10 mouse cellular contexts compared by ENCODE assay signal in the genomic region with DNA sequence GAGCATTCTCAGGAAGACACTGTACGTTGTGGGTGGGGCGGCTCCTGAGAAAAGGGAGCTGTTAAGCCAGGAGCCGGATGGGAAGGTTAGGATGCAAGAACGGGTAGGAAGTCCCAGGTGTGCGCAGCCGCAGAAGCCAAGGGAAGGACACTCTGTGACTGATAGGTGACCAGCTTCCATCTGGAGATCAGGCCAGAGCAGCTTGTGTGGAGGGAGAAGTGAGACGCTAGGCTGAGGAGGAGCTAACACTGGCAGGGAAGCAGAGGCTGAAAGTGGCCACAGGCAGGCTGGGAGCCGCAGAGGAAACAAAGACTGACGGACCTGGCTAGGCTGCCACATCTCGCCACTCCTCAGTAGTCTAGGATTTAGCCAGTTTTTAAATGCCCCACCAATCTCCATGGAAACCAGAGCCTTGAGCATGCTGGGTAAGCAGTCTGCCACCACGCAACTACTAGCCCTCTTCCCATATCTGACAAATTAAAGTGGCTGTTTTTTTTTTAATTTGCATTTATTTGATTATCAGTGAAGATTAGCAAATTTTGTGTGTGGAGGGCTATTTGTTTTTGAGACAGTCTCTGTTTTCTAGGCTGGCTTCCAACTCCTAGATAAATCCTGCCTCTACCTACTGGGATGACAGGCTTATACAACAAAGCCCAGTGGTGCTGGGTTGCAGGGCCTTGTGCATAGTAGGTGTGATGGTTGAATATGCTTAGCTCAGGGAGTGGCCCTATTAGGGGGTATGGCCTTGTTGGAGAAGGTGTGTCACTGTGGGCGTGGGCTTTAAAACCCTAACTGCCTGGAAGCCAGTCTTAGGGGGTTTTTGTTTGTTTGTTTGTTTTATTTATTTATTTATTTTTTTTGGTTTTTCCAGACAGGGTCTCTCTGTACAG. TPM values are rescaled to one million over a fixed set of nuclear protein-coding genes. Genes with fewer than 3 reads are reported as not detected.
DNase-seq lines count a peak whose midpoint lies in the region; ATAC-seq and TF ChIP-seq lines count a peak whose summit lies in the region.
"Had no signal": no experiment of that assay in that cellular context is flagged by ENCODE, and none has a peak within 500 bp of the region (broad histone marks: within the 10 kb centered on the region; RNA-seq: fewer than 3 reads in every experiment).

No protein-coding gene starts in this region.

- TF ChIP-seq EP300 in MEL (IDR thresholded peaks at IDR 0.05; ENCODE audit: low read depth in 1 of 2, low read length in 2 of 2) = no peak

- peaks cover 0 to 7% of the 10 kb centered on the region in 2 experiments; a peak in 2 of 4 replicates for H3K4me1 ChIP-seq in MEL (ENCODE audit: control insufficient read depth in 1 of 2, insufficient read depth in 2 of 2, low read length in 2 of 2)
- peaks cover 13% of the 10 kb centered on the region for H3K4me1 ChIP-seq in lung, embryonic 16.5 days (replicated peaks; ENCODE audit: control insufficient read depth, insufficient read depth, low read length)

- peak; percentile 39 for DNase-seq in gastrocnemius, adult 2 months
- no peak for DNase-seq in gastrocnemius, postnatal 14 days
- peak; percentile 80 for DNase-seq in MEL (ENCODE audit: low read depth, low spot score)
- peak; percentile 25 to 36 for DNase-seq in right cerebral cortex, postnatal 36 days (ENCODE audit: low spot score in 2 of 2)
- DNase-seq in c-Kit-positive CD71-positive TER-119-positive erythroid progenitor cells, embryonic 14.5 days (ENCODE audit: low spot score) = no peak
- DNase-seq in natural killer cell, adult 2 months (ENCODE audit: low spot score in 2 of 2) = no peak

- 63% methylated on average over 12 of the region's 12 CpGs for whole genome bisulfite sequencing in lung, embryonic 16.5 days

- no peaks in the 10 kb centered on the region for H3K79me2 ChIP-seq in MEL (ENCODE audit: control insufficient read depth, insufficient read depth, low read length, poor library complexity)

- TF ChIP-seq RAD21 in MEL (IDR thresholded peaks at IDR 0.05; ENCODE audit: low read depth, low read length) = no peak

- H3K9me3 ChIP-seq in MEL (replicated peaks; ENCODE audit: insufficient read depth, low read length) = no peaks in the 10 kb centered on the region
- no peaks in the 10 kb centered on the region for H3K9me3 ChIP-seq in lung, embryonic 16.5 days (ENCODE audit: control insufficient read depth, low read length)
- H3K9me3 ChIP-seq: limb, embryonic 15.5 days had no signal

- no peaks in the 10 kb centered on the region for H3K36me3 ChIP-seq in MEL (ENCODE audit: control insufficient read depth in 1 of 2, insufficient read depth in 2 of 2, low read length in 2 of 2)
- no peaks in the 10 kb centered on the region for H3K36me3 ChIP-seq in lung, embryonic 16.5 days (ENCODE audit: control insufficient read depth, insufficient read depth, low read length)
- H3K36me3 ChIP-seq: limb, embryonic 15.5 days had no signal

- ATAC-seq in hematopoietic stem cell, adult 5-6 weeks (replicated peaks in 1 of 2; ENCODE audit: insufficient read depth in 1 of 2, low FRiP score in 2 of 2, low TSS enrichment in 1 of 2, low read depth in 1 of 2, poor library complexity in 2 of 2, severe bottlenecking in 2 of 2) = peak; percentile 35 to 47; a peak in 3 of 4 replicates
- ATAC-seq in lung, embryonic 16.5 days (ENCODE audit: low read depth) = 0 out of 2 replicates have a peak, but pooled peaks have one; percentile 23

- TF ChIP-seq CTCF in gastrocnemius, adult 2 months (IDR thresholded peaks at IDR 0.05) = no peak
- TF ChIP-seq CTCF in MEL (IDR thresholded peaks at IDR 0.05 in 2 of 3, conservative IDR thresholded peaks at IDR 0.05 in 1 of 3; ENCODE audit: control insufficient read depth in 1 of 3, insufficient read depth in 1 of 3, low read depth in 2 of 3, low read length in 3 of 3, poor library complexity in 1 of 3, severe bottlenecking in 1 of 3) = no peak

- H3K4me3 ChIP-seq in gastrocnemius, adult 2 months = peak overlapping the region; percentile 22
- peak overlapping the region; percentile 52 to 64 for H3K4me3 ChIP-seq in MEL (ENCODE audit: control insufficient read depth in 1 of 2, insufficient read depth in 1 of 2, low read depth in 2 of 2, low read length in 2 of 2)
- H3K4me3 ChIP-seq in lung, embryonic 16.5 days (ENCODE audit: low read length) = no peak overlapping the region
- H3K4me3 ChIP-seq: limb, embryonic 15.5 days had no signal

- peak in 1 of 2 experiments; percentile 56; a peak in 1 of 4 replicates for TF ChIP-seq POLR2A in MEL (IDR thresholded peaks at IDR 0.05; ENCODE audit: control insufficient read depth in 1 of 2, insufficient read depth in 1 of 2, low read depth in 1 of 2, low read length in 2 of 2, poor library complexity in 1 of 2)

- H3K27me3 ChIP-seq in MEL (ENCODE audit: control insufficient read depth in 1 of 2, insufficient read depth in 2 of 2, low read length in 2 of 2) = no peaks in the 10 kb centered on the region
- H3K27me3 ChIP-seq in lung, embryonic 16.5 days (ENCODE audit: control insufficient read depth, insufficient read depth, low read depth, low read length) = no peaks in the 10 kb centered on the region
- H3K27me3 ChIP-seq: CH12.LX; limb, embryonic 15.5 days had no signal

- peak overlapping the region; percentile 54 for H3K27ac ChIP-seq in gastrocnemius, adult 2 months
- H3K27ac ChIP-seq in MEL (ENCODE audit: control insufficient read depth, low read depth, low read length) = peak overlapping the region; percentile 84
- H3K27ac ChIP-seq in lung, embryonic 16.5 days (ENCODE audit: low read length) = no peak overlapping the region

- no peak overlapping the region for H3K4me2 ChIP-seq in lung, embryonic 16.5 days (ENCODE audit: low read depth, low read length)

- intact Hi-C loops in gastrocnemius, adult 2 months (cut with DNase I) = no loop called here
- intact Hi-C loops in gastrocnemius, postnatal 14 days (cut with DNase I; ENCODE audit: low total_unique reads) = no loop called here

- H3K9ac ChIP-seq in MEL (ENCODE audit: control insufficient read depth, low read depth, low read length, poor library complexity, severe bottlenecking) = peak overlapping the region; percentile 46
- H3K9ac ChIP-seq in lung, embryonic 16.5 days (ENCODE audit: low read length) = no peak overlapping the region
- H3K9ac ChIP-seq: limb, embryonic 15.5 days had no signal

TF ChIP-seq in MEL, 35 proteins besides CTCF, POLR2A, EP300 and RAD21:
- peak; percentile 84 for TF ChIP-seq ZNF384 (IDR thresholded peaks at IDR 0.05; ENCODE audit: low read depth, low read length)
- TF ChIP-seq NELFE (IDR thresholded peaks at IDR 0.05; ENCODE audit: low read depth, low read length) = peak; percentile 53
- peak; percentile 37; the same call in 1 of the 2 replicates for TF ChIP-seq ELF1 (IDR thresholded peaks at IDR 0.05; ENCODE audit: low read depth, low read length)
- no peak; the same call in 1 of the 2 replicates for TF ChIP-seq POLR2AphosphoS2 (IDR thresholded peaks at IDR 0.05; ENCODE audit: low read length)
- TF ChIP-seq RCOR1 (IDR thresholded peaks at IDR 0.05; ENCODE audit: low read depth, low read length) = no peak
- peak; percentile 67 for TF ChIP-seq MXI1 (IDR thresholded peaks at IDR 0.05; ENCODE audit: low read depth, low read length)
- peak; percentile 25 for TF ChIP-seq TAL1 (IDR thresholded peaks at IDR 0.05; ENCODE audit: low read length)
- peak; percentile 34; the same call in 1 of the 2 replicates for TF ChIP-seq TCF12 (IDR thresholded peaks at IDR 0.05; ENCODE audit: low read depth, low read length)
- TF ChIP-seq HCFC1 (IDR thresholded peaks at IDR 0.05; ENCODE audit: low read depth, low read length) = peak; percentile 14; the same call in 1 of the 2 replicates
- no peak for TF ChIP-seq E2F4 (IDR thresholded peaks at IDR 0.05; ENCODE audit: borderline replicate concordance, low read depth, low read length)
- no peak for TF ChIP-seq MAZ (IDR thresholded peaks at IDR 0.05; ENCODE audit: low read depth, low read length)
- peak; percentile 56 for TF ChIP-seq NRF1 (IDR thresholded peaks at IDR 0.05; ENCODE audit: insufficient read depth, low read depth, low read length, poor library complexity, severe bottlenecking)
- TF ChIP-seq MAFK (IDR thresholded peaks at IDR 0.05; ENCODE audit: borderline replicate concordance, low read depth, low read length) = no peak
- TF ChIP-seq ZKSCAN1 (IDR thresholded peaks at IDR 0.05; ENCODE audit: low read depth, low read length) = no peak
- TF ChIP-seq UBTF (IDR thresholded peaks at IDR 0.05; ENCODE audit: borderline replicate concordance, insufficient read depth, low read depth, low read length) = no peak
- TF ChIP-seq SIN3A (IDR thresholded peaks at IDR 0.05; ENCODE audit: low read length) = peak; percentile 67
- TF ChIP-seq CHD1 (IDR thresholded peaks at IDR 0.05; ENCODE audit: low read depth, low read length) = no peak
- no peak for TF ChIP-seq MYB (IDR thresholded peaks at IDR 0.05; ENCODE audit: low read depth, low read length)
- peak; percentile 32; the same call in 1 of the 2 replicates for TF ChIP-seq ETS1 (IDR thresholded peaks at IDR 0.05; ENCODE audit: low read depth, low read length)
- TF ChIP-seq GATA1 (IDR thresholded peaks at IDR 0.05; ENCODE audit: low read depth, low read length) = peak; percentile 61

RNA-seq across cellular contexts. Expression of gene Spocd1, which starts 44.8 kb away (rescaled TPM):
- total RNA-seq in gastrocnemius, adult 2 months (2021) = not detected
- total RNA-seq in gastrocnemius, postnatal 14 days (2021) = not detected
- total RNA-seq in MEL (2012; rRNA removed) = not detected in 2 replicates
- polyA plus RNA-seq in MEL (2012; ENCODE audit: insufficient read depth in 1 of 2, insufficient read length in 2 of 2, low read depth in 1 of 2, low replicate concordance in 2 of 2, missing spikeins in 1 of 2) = under 1 TPM in 1 of 2 experiments, not detected in 1; 0.03 TPM
- total RNA-seq in hematopoietic stem cell, adult 5-6 weeks (2017) = not detected in 2 replicates
- polyA plus RNA-seq in lung, embryonic 16.5 days (2015; fragmentation: Nextera tagmentation; extraction: Ambion mirVana) = not detected in 2 replicates

Comparison
In these comparisons a context has a peak if more than half of its experiments do, and no peak if none do; other contexts are left out.
1. DNase-seq: peak in gastrocnemius, adult 2 months (single experiment), MEL (single experiment) and right cerebral cortex, postnatal 36 days (2 of 2); none in gastrocnemius, postnatal 14 days (single experiment), c-Kit-positive CD71-positive TER-119-positive erythroid progenitor cells, embryonic 14.5 days (single experiment) and natural killer cell, adult 2 months (0 of 2).